Mouse (Mus musculus) CH12F3 (cell line): ENCODE measurements around the gene Tmem63b.

Experiments used
- in situ Hi-C: fragments of 300-500 bp; cut with MboI; formaldehyde crosslinking; loops from 2 replicates; pipeline ENCODE4 v1.14.3; 2020; ENCODE audit warnings: low sequenced_read_pairs

Tmem63b gene

GRCm38 (mm10) chr17:45707376-45707775 lies 20.7 kb upstream of the Tmem63b start:
- in situ Hi-C loops, result no loop called here

- in situ Hi-C loops, result no loop called here
These were observed 20.1 kb upstream of the Tmem63b start for GRCm38 (mm10) chr17:45706796-45707195.

- in situ Hi-C loops, result no loop called here
These were observed 16.5 kb upstream of the Tmem63b start for GRCm38 (mm10) chr17:45703187-45703586.

GRCm38 (mm10) chr17:45702254-45702653 lies 15.5 kb upstream of the Tmem63b start:
- in situ Hi-C loops, result no loop called here

GRCm38 (mm10) chr17:45701236-45701591 lies 14.5 kb upstream of the Tmem63b start:
- in situ Hi-C loops, result no loop called here

- in situ Hi-C loops, result no loop called here
These were observed 14.0 kb upstream of the Tmem63b start for GRCm38 (mm10) chr17:45700496-45701235.

GRCm38 (mm10) chr17:45699039-45699740 lies 12.5 kb upstream of the Tmem63b start:
- in situ Hi-C loops, result no loop called here

GRCm38 (mm10) chr17:45698368-45698767 lies 11.7 kb upstream of the Tmem63b start:
- in situ Hi-C loops, result no loop called here

GRCm38 (mm10) chr17:45696981-45697380 lies 10.3 kb upstream of the Tmem63b start:
- in situ Hi-C loops, result no loop called here

GRCm38 (mm10) chr17:45695227-45696120 lies 8.8 kb upstream of the Tmem63b start:
- in situ Hi-C loops, result no loop called here

GRCm38 (mm10) chr17:45693812-45694565 lies 7.3 kb upstream of the Tmem63b start:
- in situ Hi-C loops, result no loop called here

GRCm38 (mm10) chr17:45692159-45692558 lies 5.5 kb upstream of the Tmem63b start:
- in situ Hi-C loops, result no loop called here

- in situ Hi-C loops, result no loop called here
These were observed 3.3 kb upstream of the Tmem63b start for GRCm38 (mm10) chr17:45690044-45690443.

GRCm38 (mm10) chr17:45689120-45689519 lies 2.4 kb upstream of the Tmem63b start:
- in situ Hi-C loops, result no loop called here

GRCm38 (mm10) chr17:45686093-45686619 lies 549 bp downstream of the Tmem63b start, which contains the start of gene Mrpl14:
Mrpl14 (plus strand) TSS chr17:45686322.
- in situ Hi-C loops, result no loop called here

- in situ Hi-C loops, result no loop called here
These were observed 1.3 kb downstream of the Tmem63b start for GRCm38 (mm10) chr17:45685171-45686092.

GRCm38 (mm10) chr17:45684667-45685131 lies 2.0 kb downstream of the Tmem63b start:
- in situ Hi-C loops, result no loop called here

- in situ Hi-C loops, result no loop called here
These were observed 3.9 kb downstream of the Tmem63b start for GRCm38 (mm10) chr17:45682843-45683242.

GRCm38 (mm10) chr17:45681588-45681987 lies 5.1 kb downstream of the Tmem63b start:
- in situ Hi-C loops, result no loop called here
